Mouse (Mus musculus) CH12.LX (cell line): ENCODE measurements around the gene Cdc42. TPM values are rescaled to one million over a fixed set of nuclear protein-coding genes. Genes with fewer than 3 reads are reported as not detected.

Experiments used
- DNase-seq: peaks from one replicate; pipeline ENCODE4 v3.0.0-alpha.2; 2013; ENCODE audit errors: extremely low read depth
- H3K27ac ChIP-seq: 2 replicates; pipeline ENCODE4 v1.5.1; 2012; ENCODE audit warnings: low read depth, mild to moderate bottlenecking, control low read depth, moderate library complexity; ENCODE audit not compliant: insufficient read depth
- H3K27me3 ChIP-seq: replicated peaks from 2 replicates; pipeline ENCODE3; 2012; ENCODE audit warnings: inconsistent platforms
- H3K36me3 ChIP-seq, 2 experiments: replicated peaks in 1 of 2; 2 replicates each; pipeline versions ENCODE3 to v1.6.1; 2012; ENCODE audit warnings: inconsistent platforms in 1 of 2, low read length in 1 of 2, mild to moderate bottlenecking in 1 of 2, mixed read lengths in 1 of 2, moderate library complexity in 1 of 2; ENCODE audit not compliant: control insufficient read depth in 1 of 2, insufficient read depth in 1 of 2
- H3K4me1 ChIP-seq, 2 experiments: 2 replicates each; pipeline ENCODE4 v1.6.1; 2012; ENCODE audit warnings: inconsistent platforms in 1 of 2, moderate library complexity in 1 of 2; ENCODE audit not compliant: insufficient read depth in 2 of 2, control insufficient read depth in 1 of 2
- H3K4me2 ChIP-seq: 2 replicates; pipeline ENCODE4 v1.6.1; 2012; ENCODE audit warnings: low read depth, mild to moderate bottlenecking, control low read depth; ENCODE audit not compliant: poor library complexity, insufficient read depth, severe bottlenecking
- H3K4me3 ChIP-seq, 3 experiments: fragments of 150-350 bp in 1 of 3; sonication (generic) in 1 of 3; replicated peaks in 1 of 3; 2 replicates each; pipeline versions ENCODE3 to v1.5.1; 2011 to 2012; ENCODE audit warnings: low read depth in 2 of 3, low read length in 2 of 3, mild to moderate bottlenecking in 2 of 3, moderate library complexity in 2 of 3, control low read depth in 1 of 3, improper control_type of control experiment in 1 of 3, inconsistent platforms in 1 of 3, mixed read lengths in 1 of 3; ENCODE audit not compliant: poor library complexity in 1 of 3
- H3K79me2 ChIP-seq: replicated peaks from 2 replicates; pipeline ENCODE4 v1.6.1; 2012; ENCODE audit warnings: mild to moderate bottlenecking, moderate library complexity; ENCODE audit not compliant: control insufficient read depth, poor library complexity, insufficient read depth, severe bottlenecking; ENCODE audit errors: extremely low read depth
- H3K9ac ChIP-seq: 2 replicates; pipeline ENCODE4 v1.6.1; 2012; ENCODE audit warnings: low read depth, mild to moderate bottlenecking, control low read depth, moderate library complexity; ENCODE audit not compliant: insufficient read depth
- H3K9me3 ChIP-seq: replicated peaks from 2 replicates; pipeline ENCODE3; 2012; ENCODE audit warnings: low read length, inconsistent platforms, mixed read lengths
- BHLHE40 ChIP-seq: IDR thresholded peaks from 2 replicates; pipeline ENCODE4 v1.6.1; 2011; ENCODE audit warnings: mild to moderate bottlenecking, low read depth, low read length, improper control_type of control experiment
- CHD2 ChIP-seq: IDR thresholded peaks from 2 replicates; pipeline ENCODE4 v1.6.1; 2011; ENCODE audit warnings: low read length, improper control_type of control experiment
- CTCF ChIP-seq, 2 experiments: IDR thresholded peaks in 1 of 2; conservative IDR thresholded peaks in 1 of 2; 2 replicates each; pipeline ENCODE4 v1.5.1; 2011 to 2012; ENCODE audit warnings: low read depth in 2 of 2, low read length in 2 of 2, improper control_type of control experiment in 1 of 2, inconsistent platforms in 1 of 2, mild to moderate bottlenecking in 1 of 2, moderate library complexity in 1 of 2
- E2F4 ChIP-seq: IDR thresholded peaks from 2 replicates; pipeline ENCODE4 v1.6.1; 2011; ENCODE audit warnings: low read depth, low read length, improper control_type of control experiment; ENCODE audit not compliant: insufficient replicate concordance
- EP300 ChIP-seq: IDR thresholded peaks from 2 replicates; pipeline ENCODE4 v1.6.1; 2011; ENCODE audit warnings: low read length, improper control_type of control experiment
- ETS1 ChIP-seq: conservative IDR thresholded peaks from 2 replicates; pipeline ENCODE4 v1.6.1; 2012; ENCODE audit warnings: low read depth, mild to moderate bottlenecking, inconsistent platforms, low read length, improper control_type of control experiment, moderate library complexity
- HCFC1 ChIP-seq: IDR thresholded peaks from 2 replicates; pipeline ENCODE4 v1.6.1; 2012; ENCODE audit warnings: low read depth, mild to moderate bottlenecking, inconsistent platforms, low read length, improper control_type of control experiment
- IRF4 ChIP-seq: IDR thresholded peaks from 2 replicates; pipeline ENCODE4 v1.6.1; 2014; ENCODE audit warnings: low read depth, mild to moderate bottlenecking, inconsistent platforms, low read length, improper control_type of control experiment
- JUN ChIP-seq: IDR thresholded peaks from 2 replicates; pipeline ENCODE4 v1.6.1; 2011; ENCODE audit warnings: low read depth, mild to moderate bottlenecking, low read length, improper control_type of control experiment, moderate library complexity; ENCODE audit not compliant: insufficient read depth
- KAT2A ChIP-seq: IDR thresholded peaks from 2 replicates; pipeline ENCODE4 v1.6.1; 2012; ENCODE audit warnings: low read length, improper control_type of control experiment, inconsistent platforms; ENCODE audit not compliant: insufficient replicate concordance
- MAFK ChIP-seq: IDR thresholded peaks from 2 replicates; pipeline ENCODE4 v1.6.1; 2011; ENCODE audit warnings: low read length, improper control_type of control experiment; ENCODE audit not compliant: insufficient replicate concordance
- MAX ChIP-seq: IDR thresholded peaks from 2 replicates; pipeline ENCODE4 v1.6.1; 2011; ENCODE audit warnings: low read length, improper control_type of control experiment
- MAZ ChIP-seq: IDR thresholded peaks from 2 replicates; pipeline ENCODE4 v1.6.1; 2012; ENCODE audit warnings: low read depth, mild to moderate bottlenecking, inconsistent platforms, low read length, improper control_type of control experiment, moderate library complexity
- NELFE ChIP-seq: IDR thresholded peaks from 2 replicates; pipeline ENCODE4 v1.6.1; 2011; ENCODE audit warnings: low read depth, low read length, improper control_type of control experiment
- PAX5 ChIP-seq: IDR thresholded peaks from 2 replicates; pipeline ENCODE4 v1.6.1; 2012; ENCODE audit warnings: low read length, inconsistent platforms, mixed read lengths
- POLR2A ChIP-seq: IDR thresholded peaks from 2 replicates; pipeline ENCODE4 v1.6.1; 2011; ENCODE audit warnings: low read depth, mild to moderate bottlenecking, improper control_type of control experiment, low read length
- POLR2AphosphoS2 ChIP-seq: IDR thresholded peaks from 2 replicates; pipeline ENCODE4 v1.6.1; 2011; ENCODE audit warnings: low read depth, low read length, improper control_type of control experiment
- RAD21 ChIP-seq: IDR thresholded peaks from 2 replicates; pipeline ENCODE4 v1.6.1; 2011; ENCODE audit warnings: low read depth, mild to moderate bottlenecking, low read length, improper control_type of control experiment, moderate library complexity
- RCOR1 ChIP-seq: conservative IDR thresholded peaks from 2 replicates; pipeline ENCODE4 v1.6.1; 2012; ENCODE audit warnings: low read depth, mild to moderate bottlenecking, inconsistent platforms, low read length, improper control_type of control experiment
- SIN3A ChIP-seq: IDR thresholded peaks from 2 replicates; pipeline ENCODE4 v1.6.1; 2012; ENCODE audit warnings: low read length, improper control_type of control experiment, inconsistent platforms
- SMC3 ChIP-seq: IDR thresholded peaks from 2 replicates; pipeline ENCODE4 v1.6.1; 2011; ENCODE audit warnings: low read depth, low read length, improper control_type of control experiment
- TBP ChIP-seq: conservative IDR thresholded peaks from 2 replicates; pipeline ENCODE4 v1.6.1; 2011; ENCODE audit warnings: low read depth, low read length, improper control_type of control experiment
- TCF12 ChIP-seq: IDR thresholded peaks from 2 replicates; pipeline ENCODE4 v1.6.1; 2014; ENCODE audit warnings: low read depth, mild to moderate bottlenecking, inconsistent platforms, low read length, improper control_type of control experiment
- UBTF ChIP-seq: IDR thresholded peaks from 2 replicates; pipeline ENCODE4 v1.6.1; 2012; ENCODE audit warnings: low read depth, mild to moderate bottlenecking, inconsistent platforms, low read length, improper control_type of control experiment, moderate library complexity
- ZC3H11A ChIP-seq: IDR thresholded peaks from 2 replicates; pipeline ENCODE4 v1.6.1; 2012; ENCODE audit warnings: low read depth, mild to moderate bottlenecking, inconsistent platforms, low read length, improper control_type of control experiment
- ZKSCAN1 ChIP-seq: IDR thresholded peaks from 2 replicates; pipeline ENCODE4 v1.6.1; 2012; ENCODE audit warnings: low read depth, inconsistent platforms, low read length, improper control_type of control experiment, borderline replicate concordance
- ZNF384 ChIP-seq: IDR thresholded peaks from 2 replicates; pipeline ENCODE4 v1.6.1; 2012; ENCODE audit warnings: low read depth, low read length, improper control_type of control experiment, inconsistent platforms
- dilution Hi-C: fragments of 300-500 bp; cut with MboI; formaldehyde crosslinking; loops from 2 replicates; pipeline ENCODE4 v1.14.3; 2020; ENCODE audit warnings: low sequenced_read_pairs; ENCODE audit not compliant: extremely low pct_unique_long_range_greater_than_20kb, extremely low pct_ligation_motif_present
- in situ Hi-C: fragments of 300-500 bp; cut with MboI; formaldehyde crosslinking; loops from 3 replicates; pipeline ENCODE4 v1.14.3; 2019; ENCODE audit warnings: low sequenced_read_pairs, low pct_ligation_motif_present, low pct_unique_long_range_greater_than_20kb, mixed read lengths
- polyA plus RNA-seq: library from polyadenylated mRNA; unstranded; fragments of >175 nt; gene quantifications from 2 replicates; pipeline ENCODE4 v1.2.1, GENCODE M21; 2012; ENCODE audit warnings: low read depth; ENCODE audit not compliant: insufficient read length
- total RNA-seq, 2 experiments: library from RNA; depleted of rRNA; stranded (reverse); fragments of 300-350 nt in 1 of 2; fragments of >200 nt in 1 of 2; gene quantifications; 2 replicates each; pipeline ENCODE4 v1.2.3; 2012 to 2014

Gene Cdc42
- total and polyA plus RNA-seq, 3 experiments, result 209 to 594 (median 378) TPM

- in situ Hi-C loops, result loop anchor here (5.0 to 10.0 kb wide), 2 partner anchors 206 to 393 kb away; partner anchors contain the start of genes C1qa and C1qc
- Histone ChIP-seq H3K9me3 (no peaks in the 10 kb centered on the region), H3K4me2 (no peak overlapping the region), H3K27me3 (peaks cover 80% of the 10 kb centered on the region), H3K36me3 (no peaks in the 10 kb centered on the region), H3K4me1 (no peaks in the 10 kb centered on the region), H3K79me2 (no peaks in the 10 kb centered on the region), H3K27ac (no peak overlapping the region), H3K4me3 (no peak overlapping the region), H3K9ac (no peak overlapping the region)
- peak; percentile 26 for DNase-seq
- dilution Hi-C loops, result no loop called here
- no peak for TF ChIP-seq CHD2
- TF ChIP-seq CTCF (conservative IDR thresholded peaks at IDR 0.05 in 1 of 2, IDR thresholded peaks at IDR 0.05 in 1 of 2; ENCODE audit: low read depth in 2 of 2, low read length in 2 of 2), result peak; percentile 50 to 87
- 0 out of 2 replicates have a peak, but pooled peaks have one; percentile 7 for TF ChIP-seq ZC3H11A
- TF ChIP-seq UBTF, result no peak
- TF ChIP-seq SIN3A, result no peak
- TF ChIP-seq KAT2A, result no peak
- no peak for TF ChIP-seq MAZ
- TF ChIP-seq EP300, result no peak
- TF ChIP-seq E2F4, result no peak
- TF ChIP-seq IRF4, result no peak
- TF ChIP-seq MAX, result no peak
- no peak for TF ChIP-seq BHLHE40
- TF ChIP-seq SMC3, result peak; percentile 85
- no peak for TF ChIP-seq NELFE
- TF ChIP-seq RCOR1, result no peak
- no peak for TF ChIP-seq TCF12
- no peak for TF ChIP-seq POLR2AphosphoS2
- TF ChIP-seq JUN, result no peak
- TF ChIP-seq ZNF384, result no peak
- TF ChIP-seq POLR2A, result no peak
- no peak for TF ChIP-seq MAFK
- no peak for TF ChIP-seq ZKSCAN1
- TF ChIP-seq RAD21, result peak; percentile 83
- TF ChIP-seq TBP, result no peak
- no peak for TF ChIP-seq HCFC1
- TF ChIP-seq PAX5, result no peak
- no peak for TF ChIP-seq ETS1
Observed at GRCm38 (mm10) chr4:137287818-137288217, 69.7 kb downstream of the Cdc42 start.
